Mouse (Mus musculus): ENCODE results near the gene Vwa7. TPM values are rescaled to one million over a fixed set of nuclear protein-coding genes. Genes with fewer than 3 reads are reported as not detected.
A peak's percentile ranks its signal among the peaks of the same experiment; 100 is the strongest.

Vwa7 gene
- polyA plus RNA-seq, 1 experiment from 2014 or later = 0.36 TPM

GRCm38 (mm10) chr17:35023221-35023620 is 6.8 kb downstream of the Vwa7 start:
- ATAC-seq (ENCODE audit: low FRiP score) (no peak), DNase-seq (ENCODE audit: low spot score) (no peak)
- Histone ChIP-seq H3K4me3 (ENCODE audit: low read depth, low read length) (no peak overlapping the region), H3K27me3 (ENCODE audit: control insufficient read depth, insufficient read depth, low read length) (no peaks in the 10 kb centered on the region), H3K9me3 (ENCODE audit: control insufficient read depth, low read length) (no peaks in the 10 kb centered on the region), H3K9ac (ENCODE audit: low read depth, low read length) (no peak overlapping the region), H3K27ac (ENCODE audit: low read depth, low read length) (no peak overlapping the region), H3K36me3 (ENCODE audit: control insufficient read depth, insufficient read depth, low read length) (no peaks in the 10 kb centered on the region), H3K4me1 (replicated peaks; ENCODE audit: control insufficient read depth, insufficient read depth, low read length) (peaks cover 6% of the 10 kb centered on the region), H3K4me2 (replicated peaks; ENCODE audit: low read depth, low read length) (no peak overlapping the region)
- WGBS = 85% methylated on average over 5 of the region's 5 CpGs

GRCm38 (mm10) chr17:35023756-35024155 is 7.4 kb downstream of the Vwa7 start:
- ATAC-seq (ENCODE audit: low FRiP score) = no peak
- WGBS = 79% methylated on average over 4 of the region's 4 CpGs
- Histone ChIP-seq H3K36me3 (ENCODE audit: control insufficient read depth, insufficient read depth, low read length) (no peaks in the 10 kb centered on the region), H3K9me3 (ENCODE audit: control insufficient read depth, low read length) (no peaks in the 10 kb centered on the region), H3K9ac (ENCODE audit: low read depth, low read length) (no peak overlapping the region), H3K4me1 (replicated peaks; ENCODE audit: control insufficient read depth, insufficient read depth, low read length) (peaks cover 6% of the 10 kb centered on the region), H3K4me2 (replicated peaks; ENCODE audit: low read depth, low read length) (no peak overlapping the region), H3K4me3 (ENCODE audit: low read depth, low read length) (no peak overlapping the region), H3K27ac (ENCODE audit: low read depth, low read length) (no peak overlapping the region), H3K27me3 (ENCODE audit: control insufficient read depth, insufficient read depth, low read length) (no peaks in the 10 kb centered on the region)
- no peak for DNase-seq (ENCODE audit: low spot score)

DNA sequence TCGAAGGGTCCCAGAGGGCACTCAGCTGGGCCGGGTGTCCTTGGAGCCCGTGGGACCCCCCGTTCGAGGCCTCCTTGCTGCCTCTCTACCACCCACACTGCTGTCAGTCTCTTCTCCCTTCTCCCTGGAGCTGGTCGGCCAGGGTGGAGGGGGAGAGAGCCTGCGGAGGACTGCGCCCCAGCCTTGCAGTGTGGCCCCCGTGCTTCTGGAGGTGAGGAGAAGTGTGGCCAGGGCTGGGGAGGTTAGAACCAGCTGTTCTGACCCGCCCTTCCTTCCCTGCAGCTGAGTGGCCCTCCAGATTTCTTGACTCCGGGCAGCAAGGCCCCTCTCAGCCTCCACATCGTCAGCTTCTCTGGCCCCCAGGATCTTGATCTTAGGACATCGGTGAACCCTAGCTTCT is 7.9 kb downstream of the Vwa7 start:
- ATAC-seq (ENCODE audit: low FRiP score) (no peak), DNase-seq (ENCODE audit: low spot score) (no peak)
- Histone ChIP-seq H3K27ac (ENCODE audit: low read depth, low read length) (no peak overlapping the region), H3K9me3 (ENCODE audit: control insufficient read depth, low read length) (no peaks in the 10 kb centered on the region), H3K27me3 (ENCODE audit: control insufficient read depth, insufficient read depth, low read length) (no peaks in the 10 kb centered on the region), H3K36me3 (ENCODE audit: control insufficient read depth, insufficient read depth, low read length) (no peaks in the 10 kb centered on the region), H3K9ac (ENCODE audit: low read depth, low read length) (no peak overlapping the region), H3K4me2 (replicated peaks; ENCODE audit: low read depth, low read length) (no peak overlapping the region), H3K4me1 (replicated peaks; ENCODE audit: control insufficient read depth, insufficient read depth, low read length) (peaks cover 6% of the 10 kb centered on the region), H3K4me3 (ENCODE audit: low read depth, low read length) (no peak overlapping the region)
- 81% methylated on average over 13 of the region's 13 CpGs for WGBS

GRCm38 (mm10) chr17:35024691-35025488 is 8.5 kb downstream of the Vwa7 start:
- ATAC-seq (ENCODE audit: low FRiP score) = no peak
- DNase-seq (ENCODE audit: low spot score) = no peak
- H3K9me3 ChIP-seq (ENCODE audit: control insufficient read depth, low read length) = no peaks in the 10 kb centered on the region
- no peaks in the 10 kb centered on the region for H3K36me3 ChIP-seq (ENCODE audit: control insufficient read depth, insufficient read depth, low read length)
- H3K4me3 ChIP-seq (ENCODE audit: low read depth, low read length) = no peak overlapping the region
- H3K4me2 ChIP-seq (replicated peaks; ENCODE audit: low read depth, low read length) = no peak overlapping the region
- 56% methylated on average over 10 of the region's 10 CpGs for WGBS
- H3K4me1 ChIP-seq (replicated peaks; ENCODE audit: control insufficient read depth, insufficient read depth, low read length) = peaks cover 10% of the 10 kb centered on the region
- no peaks in the 10 kb centered on the region for H3K27me3 ChIP-seq (ENCODE audit: control insufficient read depth, insufficient read depth, low read length)
- H3K27ac ChIP-seq (ENCODE audit: low read depth, low read length) = no peak overlapping the region
- no peak overlapping the region for H3K9ac ChIP-seq (ENCODE audit: low read depth, low read length)

DNA sequence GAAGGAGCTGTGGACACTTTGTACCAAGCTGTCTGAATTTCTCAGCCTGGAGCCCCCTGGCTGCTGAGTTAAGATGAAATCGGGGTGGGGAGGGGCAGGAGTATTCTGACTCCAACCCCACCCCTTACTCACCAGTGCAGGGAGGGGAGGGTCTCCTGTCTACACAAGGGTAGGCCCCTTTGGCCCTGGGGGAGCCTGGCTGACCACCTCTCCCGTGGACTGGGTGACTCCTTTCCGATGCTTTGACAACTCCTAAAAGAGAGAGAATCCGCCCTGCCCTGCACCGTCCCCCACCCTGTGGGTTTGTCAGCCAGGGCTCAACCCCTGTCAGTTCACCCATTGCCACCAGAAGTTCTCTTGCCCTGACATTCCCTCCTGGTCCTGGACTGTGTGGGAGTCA is 9.8 kb downstream of the Vwa7 start:
- no peak overlapping the region for H3K4me2 ChIP-seq (replicated peaks; ENCODE audit: low read depth, low read length)
- peaks cover 14% of the 10 kb centered on the region for H3K4me1 ChIP-seq (replicated peaks; ENCODE audit: control insufficient read depth, insufficient read depth, low read length)
- no peak overlapping the region for H3K27ac ChIP-seq (ENCODE audit: low read depth, low read length)
- H3K9ac ChIP-seq (ENCODE audit: low read depth, low read length) = 0 out of 2 replicates have a peak overlapping the region, but pooled peaks have one; percentile 15
- H3K4me3 ChIP-seq (ENCODE audit: low read depth, low read length) = no peak overlapping the region
- H3K9me3 ChIP-seq (ENCODE audit: control insufficient read depth, low read length) = no peaks in the 10 kb centered on the region
- no peaks in the 10 kb centered on the region for H3K36me3 ChIP-seq (ENCODE audit: control insufficient read depth, insufficient read depth, low read length)
- 93% methylated on average over 5 of the region's 5 CpGs for WGBS
- ATAC-seq (ENCODE audit: low FRiP score) (no peak), DNase-seq (ENCODE audit: low spot score) (no peak)
- H3K27me3 ChIP-seq (ENCODE audit: control insufficient read depth, insufficient read depth, low read length) = no peaks in the 10 kb centered on the region

GRCm38 (mm10) chr17:35027277-35028068 is 11.1 kb downstream of the Vwa7 start, which contains the start of gene Sapcd1:
Sapcd1 (minus strand) TSS chr17:35028016.
- peak within 1 kb of the TSS; percentile 61; the same call in 1 of the 2 replicates for H3K27ac ChIP-seq (ENCODE audit: low read depth, low read length)
- H3K4me2 ChIP-seq (replicated peaks; ENCODE audit: low read depth, low read length) = no peak within 1 kb of the TSS
- peak; percentile 75 for ATAC-seq (ENCODE audit: low FRiP score)
- peaks cover 11% of the 10 kb centered on the region for H3K4me1 ChIP-seq (replicated peaks; ENCODE audit: control insufficient read depth, insufficient read depth, low read length)
- no peaks in the 10 kb centered on the region for H3K9me3 ChIP-seq (ENCODE audit: control insufficient read depth, low read length)
- 31% methylated on average over 13 of the region's 13 CpGs for WGBS
- peak; percentile 57 for DNase-seq (ENCODE audit: low spot score)
- H3K4me3 ChIP-seq (ENCODE audit: low read depth, low read length) = no peak within 1 kb of the TSS
- H3K9ac ChIP-seq (ENCODE audit: low read depth, low read length) = peak within 1 kb of the TSS; percentile 45; the same call in 1 of the 2 replicates
- no peaks in the 10 kb centered on the region for H3K36me3 ChIP-seq (ENCODE audit: control insufficient read depth, insufficient read depth, low read length)
- no peaks in the 10 kb centered on the region for H3K27me3 ChIP-seq (ENCODE audit: control insufficient read depth, insufficient read depth, low read length)

GRCm38 (mm10) chr17:35028315-35028714 is 11.9 kb downstream of the Vwa7 start:
- Histone ChIP-seq H3K9me3 (ENCODE audit: control insufficient read depth, low read length) (no peaks in the 10 kb centered on the region), H3K9ac (ENCODE audit: low read depth, low read length) (no peak overlapping the region), H3K36me3 (ENCODE audit: control insufficient read depth, insufficient read depth, low read length) (no peaks in the 10 kb centered on the region), H3K4me1 (replicated peaks; ENCODE audit: control insufficient read depth, insufficient read depth, low read length) (peaks cover 11% of the 10 kb centered on the region), H3K27me3 (ENCODE audit: control insufficient read depth, insufficient read depth, low read length) (no peaks in the 10 kb centered on the region), H3K4me2 (replicated peaks; ENCODE audit: low read depth, low read length) (no peak overlapping the region), H3K4me3 (ENCODE audit: low read depth, low read length) (no peak overlapping the region), H3K27ac (ENCODE audit: low read depth, low read length) (no peak overlapping the region)
- WGBS = 74% methylated on average over 2 of the region's 2 CpGs
- no peak for ATAC-seq (ENCODE audit: low FRiP score)
- no peak for DNase-seq (ENCODE audit: low spot score)

GRCm38 (mm10) chr17:35029691-35030532 is 13.5 kb downstream of the Vwa7 start:
- peaks cover 11% of the 10 kb centered on the region for H3K4me1 ChIP-seq (replicated peaks; ENCODE audit: control insufficient read depth, insufficient read depth, low read length)
- 28% methylated on average over 19 of the region's 19 CpGs for WGBS
- H3K9me3 ChIP-seq (ENCODE audit: control insufficient read depth, low read length) = no peaks in the 10 kb centered on the region
- H3K27ac ChIP-seq (ENCODE audit: low read depth, low read length) = 0 out of 2 replicates have a peak overlapping the region, but pooled peaks have one; percentile 33
- H3K4me2 ChIP-seq (replicated peaks; ENCODE audit: low read depth, low read length) = peak overlapping the region; percentile 17
- peak; percentile 28; the same call in 1 of the 2 replicates for ATAC-seq (ENCODE audit: low FRiP score)
- H3K36me3 ChIP-seq (ENCODE audit: control insufficient read depth, insufficient read depth, low read length) = no peaks in the 10 kb centered on the region
- DNase-seq (ENCODE audit: low spot score) = peak; percentile 67
- H3K4me3 ChIP-seq (ENCODE audit: low read depth, low read length) = no peak overlapping the region
- H3K27me3 ChIP-seq (ENCODE audit: control insufficient read depth, insufficient read depth, low read length) = no peaks in the 10 kb centered on the region
- H3K9ac ChIP-seq (ENCODE audit: low read depth, low read length) = 0 out of 2 replicates have a peak overlapping the region, but pooled peaks have one; percentile 20

Measured in hindbrain, embryonic 11.5 days (tissue).